Mouse (Mus musculus) erythroblast, embryonic 14.5 days (primary cell): ENCODE results near the gene Spata31d1a.
"Not testable (repeated sequence)": the region's sequence is repeated elsewhere in the genome, so short reads cannot be mapped to it uniquely, and the experiment has no call there.

Experiments used
- GATA1 ChIP-seq: IDR thresholded peaks from 2 replicates; pipeline ENCODE4 v1.6.1; 2012; ENCODE audit warnings: low read length, inconsistent platforms, mixed read lengths
- TAL1 ChIP-seq: IDR thresholded peaks from 3 replicates; pipeline ENCODE4 v1.6.1; 2012; ENCODE audit warnings: low read length, inconsistent platforms, mixed read lengths

GRCm38 (mm10) chr13:59700137-59700536 lies 10.0 kb downstream of the Spata31d1a start:
- TF ChIP-seq GATA1, TAL1: not testable (repeated sequence)
